Mouse (Mus musculus): Measurements from ENCODE around the gene Ttll11.

GRCm38 (mm10) chr2:36013010-36013409, 33.3 kb upstream of the Ttll11 start:
- TF ChIP-seq CTCF (IDR thresholded peaks at IDR 0.05; ENCODE audit: control insufficient read depth, insufficient read depth, low read length) (no peak), POLR2A (IDR thresholded peaks at IDR 0.05; ENCODE audit: borderline replicate concordance, control insufficient read depth, low read depth, low read length) (no peak)

All from bone marrow, adult 2 months (tissue).